Mouse (Mus musculus) left cerebral cortex, postnatal 36 days (tissue): ENCODE results near the gene Ugt1a5. TPM values are rescaled to one million over a fixed set of nuclear protein-coding genes. Genes with fewer than 3 reads are reported as not detected.

Source experiments
- DNase-seq, 2 experiments: peaks; one replicate each; pipeline ENCODE4 v3.0.0; 2021 to 2022; ENCODE audit warnings: low spot score in 2 of 2, mixed read lengths in 1 of 2
- intact Hi-C: fragments of 180-260 bp; cut with DNase I; formaldehyde crosslinking; loops from one replicate; pipeline ENCODE4 v1.15.1; 2025
- total RNA-seq, 2 experiments: library from RNA; stranded (reverse); gene quantifications; 2 replicates each; pipeline ENCODE4 v1.2.3; 2021

Ugt1a5 gene
- total RNA-seq, 2 experiments from 2014 or later: not detected

- intact Hi-C loops: no loop called here
- DNase-seq: no peak
Measured at GRCm38 (mm10) chr1:88233421-88234247, 67.8 kb downstream of the Ugt1a5 start.

GRCm38 (mm10) chr1:88234248-88234610, 68.4 kb downstream of the Ugt1a5 start:
- intact Hi-C loops: no loop called here
- DNase-seq: no peak

GRCm38 (mm10) chr1:88234646-88235045, 68.8 kb downstream of the Ugt1a5 start:
- intact Hi-C loops: no loop called here
- DNase-seq: no peak

GRCm38 (mm10) chr1:88235046-88235893, 69.5 kb downstream of the Ugt1a5 start:
- no peak for DNase-seq
- intact Hi-C loops: no loop called here

GRCm38 (mm10) chr1:88235894-88236415, 70.1 kb downstream of the Ugt1a5 start:
- intact Hi-C loops: no loop called here
- no peak for DNase-seq

GRCm38 (mm10) chr1:88237311-88237710, 71.5 kb downstream of the Ugt1a5 start:
- DNase-seq: no peak
- intact Hi-C loops: no loop called here

- no peak for DNase-seq
- intact Hi-C loops: no loop called here
Measured at GRCm38 (mm10) chr1:88238771-88239170, 73.0 kb downstream of the Ugt1a5 start.

- intact Hi-C loops: no loop called here
- DNase-seq: no peak
Measured at GRCm38 (mm10) chr1:88240072-88240471, 74.3 kb downstream of the Ugt1a5 start.

GRCm38 (mm10) chr1:88240579-88240978, 74.8 kb downstream of the Ugt1a5 start:
- DNase-seq: no peak

GRCm38 (mm10) chr1:88243861-88244260, 78.0 kb downstream of the Ugt1a5 start:
- no peak for DNase-seq
- intact Hi-C loops: no loop called here

More at GRCm38 (mm10) chr1:88240579-88240978, 74.8 kb downstream of the Ugt1a5 start:
- intact Hi-C loops: no loop called here

GRCm38 (mm10) chr1:88245881-88246280, 80.1 kb downstream of the Ugt1a5 start:
- intact Hi-C loops: loop anchor here (5.0 kb wide), 1 partner anchor 61 kb away; no protein-coding TSS in a partner anchor
- DNase-seq: no peak

- intact Hi-C loops: loop anchor here (5.0 kb wide), 1 partner anchor 61 kb away; no protein-coding TSS in a partner anchor
- DNase-seq: no peak
Measured at GRCm38 (mm10) chr1:88246386-88246785, 80.6 kb downstream of the Ugt1a5 start.

GRCm38 (mm10) chr1:88247660-88248059, 81.8 kb downstream of the Ugt1a5 start:
- no peak for DNase-seq
- intact Hi-C loops: loop anchor here (5.0 kb wide), 1 partner anchor 60 kb away; no protein-coding TSS in a partner anchor

- intact Hi-C loops: loop anchor here (5.0 kb wide), 1 partner anchor 59 kb away; no protein-coding TSS in a partner anchor
- DNase-seq: no peak
Measured at GRCm38 (mm10) chr1:88248658-88249057, 82.8 kb downstream of the Ugt1a5 start.

GRCm38 (mm10) chr1:88249596-88249995, 83.8 kb downstream of the Ugt1a5 start:
- no peak for DNase-seq
- intact Hi-C loops: loop anchor here (5.0 kb wide), 1 partner anchor 58 kb away; no protein-coding TSS in a partner anchor

GRCm38 (mm10) chr1:88250023-88250422, 84.2 kb downstream of the Ugt1a5 start:
- DNase-seq: no peak
- intact Hi-C loops: no loop called here

- intact Hi-C loops: no loop called here
- DNase-seq: no peak
Measured at GRCm38 (mm10) chr1:88253106-88253505, 87.3 kb downstream of the Ugt1a5 start.

GRCm38 (mm10) chr1:88253540-88253939, 87.7 kb downstream of the Ugt1a5 start:
- intact Hi-C loops: no loop called here
- no peak for DNase-seq

- intact Hi-C loops: no loop called here
- DNase-seq: no peak
Measured at GRCm38 (mm10) chr1:88254793-88255465, 89.1 kb downstream of the Ugt1a5 start.

- intact Hi-C loops: no loop called here
- DNase-seq: no peak
Measured at GRCm38 (mm10) chr1:88255466-88255857, 89.7 kb downstream of the Ugt1a5 start.
